Mouse (Mus musculus) adrenal gland (tissue): Measurements from ENCODE around the gene Gm10999.
"Not testable (repeated sequence)": the region's sequence is repeated elsewhere in the genome, so short reads cannot be mapped to it uniquely, and the experiment has no call there.

Experiments used
- intact Hi-C: fragments of 180-260 bp; cut with DNase I; formaldehyde crosslinking; loops from one replicate; pipeline ENCODE4 v1.15.1; 2025
- long read RNA-seq, 2 experiments: library from polyadenylated mRNA; unstranded; transcript quantifications; one replicate each; pipeline ENCODE4 v2.0.0; 2020; ENCODE audit warnings: borderline replicate concordance in 1 of 2; ENCODE audit not compliant: insufficient replicate concordance in 1 of 2

Gm10999 gene
- long read RNA-seq, experiment 1 = 0 reads
- long read RNA-seq, experiment 2 = 0 reads

DNA sequence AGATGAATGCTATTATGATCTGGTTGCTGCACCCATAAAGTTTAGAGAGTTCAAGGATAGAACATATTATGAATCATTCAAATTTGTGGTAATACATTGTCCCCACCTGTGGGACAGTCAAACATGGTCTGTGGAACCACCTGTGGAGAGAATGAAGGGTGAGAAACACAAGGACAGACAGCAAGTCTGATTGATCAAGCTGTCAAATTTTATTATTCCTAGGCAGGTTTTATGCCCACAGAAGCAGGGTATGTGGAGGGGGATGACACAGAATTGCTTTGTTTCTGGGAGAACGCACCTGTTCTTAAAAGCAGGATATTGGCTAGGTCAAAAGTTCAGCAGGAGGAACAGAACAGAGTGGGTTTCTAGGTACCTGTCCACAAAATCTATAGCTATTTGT, at the start of gene Gm10999:
TSS of gene Gm10999 (minus strand) at position 101 of the 400 bp plus-strand sequence.
- intact Hi-C loops = no loop called here

DNA sequence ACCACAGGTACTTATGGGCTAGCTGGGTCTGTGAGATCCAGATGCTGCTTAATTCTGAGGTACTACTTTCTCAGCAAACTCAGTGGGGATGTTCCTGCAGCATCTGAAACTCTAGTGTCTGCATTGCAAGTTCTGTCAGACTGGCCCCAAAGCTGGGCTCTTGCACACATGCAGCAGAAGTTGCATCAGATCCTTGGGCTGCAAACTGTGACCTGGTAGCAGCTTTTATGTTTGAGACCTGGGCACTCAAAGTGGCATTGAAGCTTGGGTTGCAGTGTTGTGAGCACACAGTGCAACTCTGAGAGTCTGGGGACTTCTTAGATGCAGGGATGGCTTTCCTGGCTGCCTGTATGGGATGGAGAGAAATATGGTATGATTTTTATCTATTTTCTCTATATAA, 2.0 kb upstream of the Gm10999 start:
- intact Hi-C loops = no loop called here

DNA sequence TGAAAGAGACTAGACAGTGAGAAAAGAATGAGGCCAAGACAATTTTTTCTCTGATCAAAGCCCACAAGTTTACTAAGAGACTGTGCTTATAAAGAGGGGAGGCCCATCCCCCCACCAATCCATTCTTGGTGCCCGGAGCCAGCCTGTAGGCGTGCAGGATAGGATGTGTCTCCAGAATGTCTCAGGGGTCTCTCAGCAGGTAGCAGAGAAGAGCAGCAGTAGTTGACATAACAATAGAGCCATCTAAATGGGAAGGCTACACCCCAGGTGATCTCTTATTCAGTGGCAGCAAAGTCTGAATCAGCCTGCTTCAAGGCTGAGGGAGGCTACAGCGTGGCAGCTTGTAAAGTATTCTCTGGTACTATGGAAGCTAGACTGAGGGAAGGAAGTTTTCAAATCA, 15.7 kb downstream of the Gm10999 start:
- intact Hi-C loops = not testable (repeated sequence)
